Mouse (Mus musculus) intestine, embryonic 16.5 days (tissue): ENCODE data around the gene Abcb9. TPM values are rescaled to one million over a fixed set of nuclear protein-coding genes. Genes with fewer than 3 reads are reported as not detected.
A peak's percentile ranks its signal among the peaks of the same experiment; 100 is the strongest.
"Not testable (repeated sequence)": the region's sequence is repeated elsewhere in the genome, so short reads cannot be mapped to it uniquely, and the experiment has no call there.

Experiments
- ATAC-seq: fragments of 200-750 bp; cut with Nextera tagmentation; 2 replicates; pipeline ENCODE4 v1.8.0; 2017; ENCODE audit warnings: moderate TSS enrichment, moderate library complexity
- H3K27ac ChIP-seq: fragments of 300-500 bp; sonication (generic); 2 replicates; pipeline ENCODE4 v1.5.1; 2014; ENCODE audit warnings: mild to moderate bottlenecking, low read length
- H3K27me3 ChIP-seq: fragments of 300-500 bp; sonication (generic); replicated peaks from 2 replicates; pipeline ENCODE4 v1.6.1; 2014; ENCODE audit warnings: low read length, control low read depth, mixed read lengths; ENCODE audit not compliant: control insufficient read depth, insufficient read depth
- H3K36me3 ChIP-seq: fragments of 300-500 bp; sonication (generic); 2 replicates; pipeline ENCODE4 v1.6.1; 2014; ENCODE audit warnings: low read length, control low read depth; ENCODE audit not compliant: control insufficient read depth, insufficient read depth
- H3K4me1 ChIP-seq: fragments of 300-500 bp; sonication (generic); 2 replicates; pipeline ENCODE4 v1.6.1; 2014; ENCODE audit warnings: low read length, control low read depth, mixed read lengths; ENCODE audit not compliant: control insufficient read depth, insufficient read depth
- H3K4me2 ChIP-seq: fragments of 300-500 bp; sonication (generic); 2 replicates; pipeline ENCODE4 v1.6.1; 2014; ENCODE audit warnings: low read depth, low read length, control low read depth
- H3K4me3 ChIP-seq: fragments of 300-500 bp; sonication (generic); 2 replicates; pipeline ENCODE4 v1.5.1; 2014; ENCODE audit warnings: mild to moderate bottlenecking, low read length
- H3K9ac ChIP-seq: fragments of 300-500 bp; sonication (generic); 2 replicates; pipeline ENCODE4 v1.6.1; 2014; ENCODE audit warnings: low read depth, low read length
- H3K9me3 ChIP-seq: fragments of 300-500 bp; sonication (generic); 2 replicates; pipeline ENCODE4 v1.6.1; 2016; ENCODE audit warnings: low read length, control low read depth; ENCODE audit not compliant: control insufficient read depth
- WGBS: fragments of 180-500 bp; shearing (Covaris S2); extraction: QIAGEN DNeasy Blood & Tissue Kit; methylation state at CpG from one replicate; pipeline ENCODE4 v1.1.7; 2014; 5-methylcytosine and 5-hydroxymethylcytosine counted together
- polyA plus RNA-seq: library from polyadenylated mRNA; unstranded; fragments of >200 nt; fragmentation: Nextera tagmentation; extraction: Ambion mirVana; gene quantifications from 2 replicates; pipeline ENCODE4 v1.2.1, GENCODE M21; 2015

Gene Abcb9
- polyA plus RNA-seq, 1 experiment from 2014 or later = 2.5 TPM

GRCm38 (mm10) chr5:124073682-124074081 is 21.9 kb downstream of the Abcb9 start:
- Histone ChIP-seq H3K9ac (peak overlapping the region; percentile 19; the same call in 1 of the 2 replicates), H3K36me3 (no peaks in the 10 kb centered on the region), H3K4me3 (no peak overlapping the region), H3K4me1 (peaks cover 32% of the 10 kb centered on the region), H3K9me3 (no peaks in the 10 kb centered on the region), H3K27me3 (no peaks in the 10 kb centered on the region), H3K27ac (no peak overlapping the region), H3K4me2 (no peak overlapping the region)
- 59% methylated on average over 9 of the region's 9 CpGs for WGBS
- no peak for ATAC-seq

DNA sequence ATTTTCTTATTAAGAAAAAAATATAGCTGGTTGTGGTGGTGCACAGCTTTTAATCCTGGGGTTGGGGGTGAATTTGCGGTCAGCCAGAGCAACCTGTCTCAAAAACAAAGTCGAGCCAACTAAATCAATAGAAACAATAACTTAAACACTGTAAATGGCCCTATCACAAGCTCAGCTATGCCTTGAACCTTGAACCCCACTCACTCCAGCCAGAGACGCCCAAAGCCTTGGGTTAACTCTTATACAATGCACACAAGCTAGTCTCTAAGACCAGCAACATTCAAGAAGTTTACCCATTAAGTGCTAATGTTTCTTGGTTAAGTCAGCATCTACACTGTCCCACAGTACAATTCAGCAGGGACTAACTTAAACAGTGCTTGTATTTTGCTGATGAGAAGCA is 25.9 kb downstream of the Abcb9 start:
- H3K36me3 ChIP-seq = no peaks in the 10 kb centered on the region
- no peak overlapping the region for H3K9ac ChIP-seq
- no peak overlapping the region for H3K4me2 ChIP-seq
- H3K4me1 ChIP-seq = peaks cover 15% of the 10 kb centered on the region
- no peaks in the 10 kb centered on the region for H3K9me3 ChIP-seq
- H3K27ac ChIP-seq = peak overlapping the region; percentile 60
- H3K27me3 ChIP-seq = no peaks in the 10 kb centered on the region
- ATAC-seq = peak; percentile 80
- WGBS = 60% methylated on average over 3 of the region's 3 CpGs
- no peak overlapping the region for H3K4me3 ChIP-seq

DNA sequence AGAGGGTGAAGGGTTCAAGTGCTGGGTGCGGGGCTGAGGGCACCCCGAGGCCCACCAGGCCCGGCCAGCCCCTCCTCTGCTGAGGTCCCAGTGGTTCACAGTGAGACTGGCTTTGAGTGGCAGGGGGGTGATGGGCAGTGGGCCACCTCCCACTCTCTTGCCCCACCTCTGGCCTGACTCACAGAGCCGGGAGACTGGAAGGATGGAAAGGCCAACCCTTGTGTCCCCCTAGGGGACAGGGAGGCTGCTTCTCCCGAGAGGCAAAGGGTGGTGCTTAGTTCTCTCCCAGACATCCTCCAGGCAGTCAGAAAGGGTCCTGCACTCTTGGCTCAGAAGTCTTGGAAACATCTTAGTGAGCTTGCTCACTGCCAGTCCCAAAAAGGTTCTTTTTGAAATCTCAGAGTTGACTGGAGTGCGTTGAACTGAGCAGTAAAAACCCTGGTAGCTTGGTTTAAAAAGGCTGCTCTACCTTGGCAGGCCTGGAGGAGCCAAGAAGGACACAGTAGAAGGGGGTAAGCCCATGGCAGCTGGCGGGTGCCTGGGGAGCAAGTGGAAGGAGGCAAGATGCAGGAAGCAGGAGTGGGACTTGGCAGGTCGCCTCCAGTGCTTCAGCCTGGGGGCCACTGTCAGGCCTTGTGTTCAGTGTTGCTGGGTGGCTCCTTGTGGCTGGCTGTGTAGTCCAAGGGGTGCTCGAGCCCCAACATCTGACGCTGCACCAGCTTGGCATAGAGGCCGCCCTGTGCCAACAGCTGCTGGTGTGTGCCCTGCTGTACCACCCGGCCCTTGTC is 33.4 kb downstream of the Abcb9 start:
- Histone ChIP-seq H3K36me3 (no peaks in the 10 kb centered on the region), H3K9me3 (no peaks in the 10 kb centered on the region), H3K27ac (no peak overlapping the region), H3K4me3 (no peak overlapping the region), H3K9ac (no peak overlapping the region), H3K4me2 (no peak overlapping the region), H3K27me3 (no peaks in the 10 kb centered on the region), H3K4me1 (no peaks in the 10 kb centered on the region)
- WGBS = 75% methylated on average over 12 of the region's 12 CpGs
- no peak for ATAC-seq

DNA sequence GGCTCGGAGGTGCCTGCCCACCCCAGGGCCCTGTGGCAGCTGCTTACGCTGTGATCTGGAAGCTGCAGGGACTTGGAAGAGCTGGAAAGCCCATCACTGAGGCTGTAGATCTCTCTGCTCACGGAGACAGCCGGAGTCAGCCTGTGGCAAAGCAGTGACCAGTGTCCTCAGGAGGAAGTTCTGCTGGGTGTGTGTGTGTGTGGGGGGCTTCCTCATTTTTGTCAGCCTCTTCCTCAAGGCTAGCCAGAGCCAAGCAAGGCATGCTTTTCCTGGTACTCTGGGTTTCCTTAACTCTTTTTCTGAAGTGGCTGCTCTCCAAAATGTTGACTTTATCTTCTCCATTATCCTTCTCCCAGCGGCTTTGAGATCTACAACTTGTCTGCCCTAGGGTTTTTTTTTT is 35.9 kb downstream of the Abcb9 start:
- Histone ChIP-seq H3K9me3 (0 out of 2 replicates have a peak, but pooled peaks cover 2% of the 10 kb centered on the region), H3K27ac (no peak overlapping the region), H3K4me3 (no peak overlapping the region), H3K9ac (no peak overlapping the region), H3K4me1 (no peaks in the 10 kb centered on the region), H3K4me2 (no peak overlapping the region), H3K36me3 (no peaks in the 10 kb centered on the region), H3K27me3 (no peaks in the 10 kb centered on the region)
- no peak for ATAC-seq
- WGBS = 51% methylated on average over 5 of the region's 5 CpGs

DNA sequence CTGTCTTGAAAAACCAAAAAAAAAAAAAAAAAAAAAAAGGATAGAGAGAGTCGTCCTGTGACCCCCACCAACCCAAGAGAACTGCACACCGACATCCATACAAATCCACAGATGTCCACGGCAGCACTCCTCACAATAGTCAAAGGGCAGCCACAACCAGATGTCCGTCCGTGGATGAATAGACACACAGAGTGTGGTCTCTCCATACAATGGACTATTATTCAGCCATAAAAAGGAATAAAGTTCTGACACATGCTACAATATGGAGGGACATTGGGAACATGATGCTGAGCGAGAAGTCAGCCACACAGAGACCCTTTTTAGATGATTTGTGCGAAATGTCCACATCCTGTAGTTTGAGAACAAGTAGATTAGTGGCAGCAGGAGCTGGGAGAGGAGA is 36.8 kb downstream of the Abcb9 start:
- 86% methylated on average over 7 of the region's 7 CpGs for WGBS
- no peak overlapping the region for H3K4me2 ChIP-seq
- no peaks in the 10 kb centered on the region for H3K27me3 ChIP-seq
- no peak overlapping the region for H3K9ac ChIP-seq
- H3K36me3 ChIP-seq = no peaks in the 10 kb centered on the region
- H3K4me1 ChIP-seq = no peaks in the 10 kb centered on the region
- no peak overlapping the region for H3K4me3 ChIP-seq
- no peak overlapping the region for H3K27ac ChIP-seq
- H3K9me3 ChIP-seq = 0 out of 2 replicates have a peak, but pooled peaks cover 2% of the 10 kb centered on the region
- no peak for ATAC-seq

- Histone ChIP-seq H3K27ac (no peak overlapping the region), H3K4me2 (no peak overlapping the region), H3K9ac (no peak overlapping the region), H3K9me3 (0 out of 2 replicates have a peak, but pooled peaks cover 2% of the 10 kb centered on the region), H3K27me3 (no peaks in the 10 kb centered on the region), H3K4me1 (no peaks in the 10 kb centered on the region), H3K36me3 (no peaks in the 10 kb centered on the region), H3K4me3 (no peak overlapping the region)
- WGBS = 37% methylated on average over 4 of the region's 4 CpGs
- ATAC-seq = 0 out of 2 replicates have a peak, but pooled peaks have one; percentile 8
Measured at GRCm38 (mm10) chr5:124056956-124057355, 38.6 kb downstream of the Abcb9 start.

- Histone ChIP-seq H3K27ac (no peak overlapping the region), H3K4me3 (no peak overlapping the region), H3K9ac (no peak overlapping the region), H3K27me3 (no peaks in the 10 kb centered on the region), H3K36me3 (no peaks in the 10 kb centered on the region), H3K4me1 (no peaks in the 10 kb centered on the region), H3K9me3 (0 out of 2 replicates have a peak, but pooled peaks cover 2% of the 10 kb centered on the region), H3K4me2 (no peak overlapping the region)
- no peak for ATAC-seq
- 100% methylated on average over 1 of the region's 1 CpGs for WGBS
Measured at GRCm38 (mm10) chr5:124056219-124056618, 39.4 kb downstream of the Abcb9 start.

DNA sequence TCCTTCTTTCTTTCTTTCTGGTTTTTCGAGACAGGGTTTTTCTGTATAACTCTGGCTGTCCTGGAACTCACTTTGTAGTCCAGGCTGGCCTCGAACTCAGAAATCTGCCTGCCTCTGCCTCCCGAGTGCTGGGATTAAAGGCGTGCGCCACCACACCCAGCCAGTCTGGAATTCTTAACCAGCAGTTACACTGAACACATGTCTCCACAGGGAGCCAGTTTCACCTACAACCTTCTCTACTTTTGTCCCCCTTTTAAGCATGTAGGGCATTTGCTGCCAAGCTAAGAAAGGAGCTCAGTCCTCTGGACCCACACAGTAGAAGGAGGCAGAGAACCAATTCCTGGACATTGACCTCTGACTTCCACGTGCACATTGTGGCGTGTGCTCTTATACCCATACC is 43.0 kb downstream of the Abcb9 start:
- H3K36me3 ChIP-seq, ATAC-seq, H3K9ac ChIP-seq, H3K27me3 ChIP-seq, H3K4me2 ChIP-seq, H3K27ac ChIP-seq, H3K4me3 ChIP-seq, H3K9me3 ChIP-seq: not testable (repeated sequence)
- peaks cover 16% of the 10 kb centered on the region for H3K4me1 ChIP-seq
- WGBS = 92% methylated on average over 7 of the region's 7 CpGs

GRCm38 (mm10) chr5:124051899-124052491 is 43.6 kb downstream of the Abcb9 start:
- WGBS = 60% methylated on average over 11 of the region's 11 CpGs
- Histone ChIP-seq H3K27ac (no peak overlapping the region), H3K4me1 (peaks cover 19% of the 10 kb centered on the region), H3K9ac (no peak overlapping the region), H3K4me3 (no peak overlapping the region), H3K36me3 (no peaks in the 10 kb centered on the region), H3K9me3 (0 out of 2 replicates have a peak, but pooled peaks cover 2% of the 10 kb centered on the region), H3K4me2 (no peak overlapping the region), H3K27me3 (no peaks in the 10 kb centered on the region)
- ATAC-seq = peak; percentile 68
